Mouse (Mus musculus): Measurements from ENCODE around the gene Mall. TPM values are rescaled to one million over a fixed set of nuclear protein-coding genes. Genes with fewer than 3 reads are reported as not detected.

Gene Mall
- total RNA-seq, 4 experiments from 2014 or later = 1.1 to 3.3 (median 1.3) TPM

Other genes starting within 250 kb of the Mall start
- under 1 TPM; 0.15 to 0.47 (median 0.24) TPM for gene Kcnip3, start 207.8 kb downstream of the Mall start, total RNA-seq (2022)
- gene Prom2, start 188.5 kb downstream of the Mall start, total RNA-seq (2022) = not detected
- 1 to 10 TPM; 2.2 to 3.6 (median 2.3) TPM for gene Zfp661, start 142.8 kb downstream of the Mall start, total RNA-seq (2022)
- 10 to 100 TPM; 64.8 to 78.4 (median 74.5) TPM for gene Mrps5, start 142.7 kb downstream of the Mall start, total RNA-seq (2022)
- 1 to 10 TPM in 2 of 4 experiments, under 1 TPM in 2; 0.75 to 1.8 (median 0.99) TPM for gene Mal, start 73.2 kb downstream of the Mall start, total RNA-seq (2022)
- 10 to 100 TPM; 21.5 to 28.3 (median 24.5) TPM for gene Nphp1, start 59.0 kb upstream of the Mall start, total RNA-seq (2022)
- gene Mtln, start 62.6 kb upstream of the Mall start, total RNA-seq (2022) = 100 to 1,000 TPM; 133 to 144 (median 141) TPM
- gene Bub1, start 101.9 kb upstream of the Mall start, total RNA-seq (2022) = not detected
- under 1 TPM in 2 of 4 experiments, not detected in 2; 0.10 to 0.13 TPM for gene Acoxl, start 108.9 kb upstream of the Mall start, total RNA-seq (2022)

Data from gastrocnemius, adult 8-10 months (tissue).